Mouse (Mus musculus) intestine, embryonic 15.5 days (tissue): ENCODE results near the gene Fam131a. TPM values are rescaled to one million over a fixed set of nuclear protein-coding genes. Genes with fewer than 3 reads are reported as not detected.
"Not testable (repeated sequence)": the region's sequence is repeated elsewhere in the genome, so short reads cannot be mapped to it uniquely, and the experiment has no call there.

ENCODE experiments used
- ATAC-seq: fragments of 200-750 bp; cut with Nextera tagmentation; 2 replicates; pipeline ENCODE4 v1.8.0; 2017; ENCODE audit warnings: moderate TSS enrichment, moderate library complexity
- H3K27ac ChIP-seq: fragments of 300-500 bp; sonication (generic); 2 replicates; pipeline ENCODE4 v1.5.1; 2015; ENCODE audit warnings: mild to moderate bottlenecking, inconsistent platforms
- H3K27me3 ChIP-seq: fragments of 300-500 bp; sonication (generic); replicated peaks from 2 replicates; pipeline ENCODE4 v1.6.1; 2015; ENCODE audit warnings: inconsistent platforms
- H3K36me3 ChIP-seq: fragments of 300-500 bp; sonication (generic); 2 replicates; pipeline ENCODE4 v1.6.1; 2015; ENCODE audit warnings: inconsistent platforms
- H3K4me1 ChIP-seq: fragments of 300-500 bp; sonication (generic); replicated peaks from 2 replicates; pipeline ENCODE4 v1.6.1; 2015; ENCODE audit warnings: inconsistent platforms
- H3K4me2 ChIP-seq: fragments of 300-500 bp; sonication (generic); replicated peaks from 2 replicates; pipeline ENCODE4 v1.6.1; 2015; ENCODE audit warnings: mild to moderate bottlenecking, inconsistent platforms
- H3K4me3 ChIP-seq: fragments of 300-500 bp; sonication (generic); replicated peaks from 2 replicates; pipeline ENCODE4 v1.5.1; 2015; ENCODE audit warnings: inconsistent platforms
- H3K9ac ChIP-seq: fragments of 300-500 bp; sonication (generic); 2 replicates; pipeline ENCODE4 v1.6.1; 2015; ENCODE audit warnings: inconsistent platforms
- H3K9me3 ChIP-seq: fragments of 300-500 bp; sonication (generic); 2 replicates; pipeline ENCODE4 v1.6.1; 2016; ENCODE audit warnings: inconsistent platforms
- WGBS: fragments of 180-500 bp; shearing (Covaris S2); methylation state at CpG from one replicate; pipeline ENCODE4 v1.1.7; 2015; 5-methylcytosine and 5-hydroxymethylcytosine counted together
- polyA plus RNA-seq: library from polyadenylated mRNA; unstranded; fragments of >200 nt; fragmentation: Nextera tagmentation; extraction: Ambion mirVana; gene quantifications from 2 replicates; pipeline ENCODE4 v1.2.1, GENCODE M21; 2015

The Fam131a gene
- polyA plus RNA-seq, result 6.3 and 6.7 TPM in 2 replicates

GRCm38 (mm10) chr16:20693111-20693701 is at the start of gene Fam131a:
Gene Fam131a (plus strand): TSS chr16:20693241.
- WGBS, result under 1% methylated on average over 37 of the region's 37 CpGs
- Histone ChIP-seq H3K9ac (peak within 1 kb of the TSS; percentile 71), H3K27ac (peak within 1 kb of the TSS; percentile 84), H3K4me1 (peaks cover 28% of the 10 kb centered on the region), H3K36me3 (peaks cover 22% of the 10 kb centered on the region), H3K27me3 (no peaks in the 10 kb centered on the region), H3K9me3 (no peaks in the 10 kb centered on the region), H3K4me2 (peak within 1 kb of the TSS; percentile 92), H3K4me3 (peak within 1 kb of the TSS; percentile 64)
- peak; percentile 93 for ATAC-seq

- Histone ChIP-seq H3K9ac (no peak overlapping the region), H3K36me3 (no peaks in the 10 kb centered on the region), H3K4me2 (no peak overlapping the region), H3K27ac (no peak overlapping the region), H3K4me1 (no peaks in the 10 kb centered on the region), H3K27me3 (no peaks in the 10 kb centered on the region), H3K4me3 (no peak overlapping the region), H3K9me3 (no peaks in the 10 kb centered on the region)
- WGBS, result 85% methylated on average over 7 of the region's 7 CpGs
- ATAC-seq, result no peak
These were observed 49.1 kb upstream of the Fam131a start for GRCm38 (mm10) chr16:20643911-20644310.

GRCm38 (mm10) chr16:20651076-20651946 is 41.7 kb upstream of the Fam131a start, which contains the start of gene Psmd2:
Gene Psmd2 (plus strand): TSS chr16:20651652.
- Histone ChIP-seq H3K4me3 (peak within 1 kb of the TSS; percentile 70), H3K4me1 (peaks cover 6% of the 10 kb centered on the region; the same call in 1 of the 2 replicates), H3K9me3 (no peaks in the 10 kb centered on the region), H3K9ac (peak within 1 kb of the TSS; percentile 87), H3K27ac (peak within 1 kb of the TSS; percentile 72), H3K27me3 (no peaks in the 10 kb centered on the region), H3K36me3 (peaks cover 15% of the 10 kb centered on the region), H3K4me2 (peak within 1 kb of the TSS; percentile 78)
- 2% methylated on average over 46 of the region's 46 CpGs for WGBS
- ATAC-seq, result peak; percentile 98

- ATAC-seq, result 0 out of 2 replicates have a peak, but pooled peaks have one; percentile 1
- Histone ChIP-seq H3K27ac (no peak overlapping the region), H3K4me3 (peak overlapping the region; percentile 70), H3K9ac (peak overlapping the region; percentile 87), H3K9me3 (no peaks in the 10 kb centered on the region), H3K36me3 (peaks cover 21% of the 10 kb centered on the region), H3K4me1 (peaks cover 6% of the 10 kb centered on the region; the same call in 1 of the 2 replicates), H3K27me3 (no peaks in the 10 kb centered on the region), H3K4me2 (peak overlapping the region; percentile 78)
- WGBS, result 8% methylated on average over 12 of the region's 12 CpGs
These were observed 41.1 kb upstream of the Fam131a start for GRCm38 (mm10) chr16:20651947-20652310.

DNA sequence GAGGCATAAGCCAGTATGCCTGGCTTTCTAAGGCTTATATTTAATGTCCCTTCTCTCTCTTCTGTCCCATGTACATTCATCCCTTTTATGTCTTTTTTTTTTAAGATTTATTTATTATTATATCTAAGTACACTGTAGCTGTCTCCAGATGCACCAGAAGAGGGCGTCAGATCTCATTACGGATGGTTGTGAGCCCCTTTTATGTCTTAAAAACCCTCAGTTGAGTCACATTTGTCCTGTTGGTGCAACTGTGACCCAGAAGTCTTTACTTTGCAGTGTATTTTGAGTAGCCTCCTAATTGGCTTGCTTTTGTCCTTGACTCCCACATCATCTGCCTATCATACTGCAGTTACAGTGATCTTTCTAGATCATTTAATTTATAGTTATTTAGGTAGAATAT is 39.7 kb upstream of the Fam131a start:
- peaks cover 34% of the 10 kb centered on the region for H3K36me3 ChIP-seq
- H3K9ac ChIP-seq, result no peak overlapping the region
- H3K4me2 ChIP-seq, result no peak overlapping the region
- no peak for ATAC-seq
- H3K27me3 ChIP-seq, result no peaks in the 10 kb centered on the region
- 65% methylated on average over 2 of the region's 2 CpGs for WGBS
- H3K27ac ChIP-seq, result no peak overlapping the region
- H3K9me3 ChIP-seq, result no peaks in the 10 kb centered on the region
- peaks cover 6% of the 10 kb centered on the region; the same call in 1 of the 2 replicates for H3K4me1 ChIP-seq
- no peak overlapping the region for H3K4me3 ChIP-seq

- no peak overlapping the region for H3K27ac ChIP-seq
- no peaks in the 10 kb centered on the region for H3K9me3 ChIP-seq
- no peak overlapping the region for H3K4me2 ChIP-seq
- H3K4me1 ChIP-seq, result peaks cover 2% of the 10 kb centered on the region; the same call in 1 of the 2 replicates
- H3K36me3 ChIP-seq, result peaks cover 71% of the 10 kb centered on the region
- no peak overlapping the region for H3K4me3 ChIP-seq
- H3K9ac ChIP-seq, result no peak overlapping the region
- ATAC-seq, result no peak
- WGBS, result 89% methylated on average over 4 of the region's 4 CpGs
- no peaks in the 10 kb centered on the region for H3K27me3 ChIP-seq
These were observed 35.4 kb upstream of the Fam131a start for GRCm38 (mm10) chr16:20657661-20658060.

DNA sequence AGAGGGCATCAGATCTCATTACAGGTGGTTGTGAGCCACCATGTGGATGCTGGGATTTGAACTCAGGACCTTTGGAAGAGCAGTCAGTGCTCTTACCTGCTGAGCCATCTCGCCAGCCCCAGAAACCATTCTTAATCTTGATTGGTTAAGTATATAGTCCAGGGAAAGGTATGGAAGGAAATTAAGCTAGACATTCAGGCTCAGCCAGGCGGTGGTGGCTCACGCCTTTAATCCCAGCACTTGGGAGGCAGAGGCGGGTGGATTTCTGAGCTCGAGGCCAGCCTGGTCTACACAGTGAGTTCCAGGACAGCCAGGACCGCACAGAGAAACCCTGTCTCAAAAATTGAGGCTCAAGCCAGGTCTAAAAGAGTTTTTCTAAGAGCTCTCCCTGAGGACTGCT is 25.0 kb upstream of the Fam131a start, which contains the start of gene Eif4g1:
Eif4g1 (plus strand) TSS at position 301 of the 400 bp plus-strand sequence.
- not testable (repeated sequence) for H3K9ac ChIP-seq, H3K4me1 ChIP-seq, H3K36me3 ChIP-seq, H3K27me3 ChIP-seq, ATAC-seq, H3K9me3 ChIP-seq, H3K4me2 ChIP-seq, H3K27ac ChIP-seq, H3K4me3 ChIP-seq
- WGBS, result 97% methylated on average over 5 of the region's 6 CpGs

DNA sequence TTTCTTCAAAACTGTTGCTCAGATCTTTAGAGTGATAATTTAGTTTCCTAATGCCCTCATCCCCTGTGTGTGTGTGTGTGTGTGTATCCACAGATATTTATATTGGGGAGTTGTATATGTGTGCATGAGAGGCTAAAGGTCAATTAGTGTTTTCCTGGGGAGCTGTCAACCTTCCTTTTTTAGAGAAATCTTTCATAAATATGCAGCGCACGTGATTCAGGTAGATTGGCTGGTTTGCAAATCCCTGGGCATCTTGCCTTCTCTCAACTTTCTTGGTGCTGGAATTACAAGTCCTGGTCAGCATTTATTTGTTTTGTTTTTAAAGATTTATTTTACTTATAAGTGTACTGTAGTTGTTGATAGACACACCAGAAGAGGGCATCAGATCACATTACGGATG is 22.8 kb upstream of the Fam131a start:
- H3K27ac ChIP-seq, result no peak overlapping the region
- H3K9me3 ChIP-seq, result no peaks in the 10 kb centered on the region
- H3K4me2 ChIP-seq, result no peak overlapping the region
- peaks cover 22% of the 10 kb centered on the region for H3K4me1 ChIP-seq
- H3K4me3 ChIP-seq, result no peak overlapping the region
- H3K9ac ChIP-seq, result no peak overlapping the region
- H3K36me3 ChIP-seq, result peaks cover 4% of the 10 kb centered on the region; the same call in 1 of the 2 replicates
- ATAC-seq, result no peak
- 82% methylated on average over 3 of the region's 3 CpGs for WGBS
- H3K27me3 ChIP-seq, result no peaks in the 10 kb centered on the region

GRCm38 (mm10) chr16:20671886-20672285 is 21.2 kb upstream of the Fam131a start:
- Histone ChIP-seq H3K9ac (no peak overlapping the region), H3K9me3 (no peaks in the 10 kb centered on the region), H3K27me3 (no peaks in the 10 kb centered on the region), H3K4me1 (peaks cover 26% of the 10 kb centered on the region), H3K36me3 (peaks cover 14% of the 10 kb centered on the region), H3K4me2 (peak overlapping the region; percentile 88), H3K27ac (peak overlapping the region; percentile 44; the same call in 1 of the 2 replicates), H3K4me3 (peak overlapping the region; percentile 86)
- ATAC-seq, result no peak
- 26% methylated on average over 6 of the region's 6 CpGs for WGBS

- Histone ChIP-seq H3K4me3 (peak overlapping the region; percentile 86), H3K4me1 (peaks cover 26% of the 10 kb centered on the region), H3K36me3 (peaks cover 17% of the 10 kb centered on the region), H3K9ac (peak overlapping the region; percentile 89), H3K27me3 (no peaks in the 10 kb centered on the region), H3K27ac (peak overlapping the region; percentile 94), H3K4me2 (peak overlapping the region; percentile 88), H3K9me3 (no peaks in the 10 kb centered on the region)
- ATAC-seq, result peak; percentile 96
- under 1% methylated on average over 38 of the region's 38 CpGs for WGBS
These were observed 20.5 kb upstream of the Fam131a start for GRCm38 (mm10) chr16:20672500-20672902.

- Histone ChIP-seq H3K27ac (peak overlapping the region; percentile 94), H3K4me2 (peak overlapping the region; percentile 88), H3K4me3 (peak overlapping the region; percentile 86), H3K9me3 (no peaks in the 10 kb centered on the region), H3K27me3 (no peaks in the 10 kb centered on the region), H3K4me1 (peaks cover 26% of the 10 kb centered on the region), H3K9ac (peak overlapping the region; percentile 89), H3K36me3 (peaks cover 23% of the 10 kb centered on the region)
- WGBS, result under 1% methylated on average over 70 of the region's 78 CpGs
- ATAC-seq, result peak; percentile 81
These were observed 19.9 kb upstream of the Fam131a start for GRCm38 (mm10) chr16:20672965-20673705.
